In the genomic region with DNA sequence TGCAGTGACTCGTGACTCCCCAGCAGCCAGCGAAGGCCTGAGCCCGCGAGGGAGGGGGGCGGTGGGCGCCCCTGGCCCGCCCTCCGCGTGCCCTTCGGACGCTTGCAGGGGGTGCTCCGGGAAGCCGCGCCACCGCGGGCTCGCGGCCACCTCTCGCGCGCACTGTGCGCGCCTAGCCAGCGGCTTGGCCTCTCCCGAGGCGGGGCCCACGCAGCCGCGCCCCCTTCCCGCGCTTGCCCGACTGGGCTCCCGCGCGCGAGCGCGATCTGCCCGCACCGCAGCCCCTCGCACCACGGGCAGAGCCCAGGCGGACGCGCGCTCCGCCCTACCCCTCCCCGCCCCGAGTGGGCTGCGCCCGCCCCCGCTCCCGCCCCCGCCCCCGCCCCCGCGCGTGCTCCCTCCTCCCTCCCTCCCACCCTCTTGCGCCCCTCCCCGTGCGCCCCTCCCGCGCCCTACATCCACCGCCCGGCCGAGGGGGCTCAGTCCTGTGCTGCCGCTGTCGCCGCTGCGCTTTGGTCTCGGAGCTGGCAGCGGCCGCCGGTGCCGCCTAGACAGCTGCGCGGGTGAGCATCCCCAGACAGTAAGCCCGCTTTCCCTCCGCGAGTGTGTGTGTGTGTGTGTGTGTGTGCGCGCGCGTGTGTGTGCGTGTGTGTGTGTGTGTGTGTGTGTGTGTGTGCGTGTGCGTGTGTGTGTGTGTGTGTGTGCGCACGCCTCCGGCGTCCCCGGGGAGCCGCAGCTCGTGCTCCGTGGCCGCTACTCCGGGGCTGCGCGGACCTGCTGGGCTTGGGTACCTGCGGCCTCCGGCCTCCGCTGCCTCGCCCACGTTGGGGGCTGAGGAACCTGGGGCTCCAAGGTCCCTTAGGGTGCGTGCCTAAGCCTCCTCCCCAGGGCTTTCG, we compare ENCODE assay signal across 1 mouse cellular context.
TF ChIP-seq lines count a peak whose summit lies in the region.

A gene (plus strand): TSS at position 482 of the 896 bp plus-strand sequence.

TF ChIP-seq in CH12.LX, 34 proteins besides CTCF, POLR2A, EP300 and RAD21 (continued from another document):
- TF ChIP-seq GABPA (IDR thresholded peaks at IDR 0.05; ENCODE audit: insufficient replicate concordance, low read depth, low read length) (no peak), CHD2 (IDR thresholded peaks at IDR 0.05; ENCODE audit: low read length) (no peak), TCF12 (IDR thresholded peaks at IDR 0.05; ENCODE audit: low read depth, low read length) (no peak), JUN (IDR thresholded peaks at IDR 0.05; ENCODE audit: insufficient read depth, low read depth, low read length) (no peak), ZC3H11A (IDR thresholded peaks at IDR 0.05; ENCODE audit: low read depth, low read length) (no peak), BHLHE40 (IDR thresholded peaks at IDR 0.05; ENCODE audit: low read depth, low read length) (no peak), MAX (IDR thresholded peaks at IDR 0.05; ENCODE audit: low read length) (no peak), HCFC1 (IDR thresholded peaks at IDR 0.05; ENCODE audit: low read depth, low read length) (no peak), IRF4 (IDR thresholded peaks at IDR 0.05; ENCODE audit: low read depth, low read length) (no peak), ZNF384 (IDR thresholded peaks at IDR 0.05; ENCODE audit: low read depth, low read length) (no peak)
